Mouse (Mus musculus) mouse trophoblast stem cell (cell line): ENCODE data around the gene Krt39.

Experiments
- in situ Hi-C, 2 experiments: fragments of 300-500 bp; cut with MseI, MboI; formaldehyde crosslinking; loops; 2 replicates in 1 of 2; 3 replicates in 1 of 2; pipeline ENCODE4 v1.15.1; 2025

Krt39 gene

GRCm38 (mm10) chr11:99471946-99472345, 49.2 kb downstream of the Krt39 start:
- in situ Hi-C loops = no loop called here

GRCm38 (mm10) chr11:99469228-99469627, 51.9 kb downstream of the Krt39 start:
- in situ Hi-C loops = loop anchor here in 1 of 2 experiments (10.0 kb wide), 3 partner anchors 106 to 826 kb away; no protein-coding TSS in a partner anchor

GRCm38 (mm10) chr11:99468566-99468965, 52.6 kb downstream of the Krt39 start:
- in situ Hi-C loops = loop anchor here in 1 of 2 experiments (10.0 kb wide), 3 partner anchors 106 to 826 kb away; no protein-coding TSS in a partner anchor

- in situ Hi-C loops = loop anchor here in 1 of 2 experiments (10.0 kb wide), 3 partner anchors 108 to 828 kb away; no protein-coding TSS in a partner anchor
These were observed 54.8 kb downstream of the Krt39 start for GRCm38 (mm10) chr11:99466316-99466715.

GRCm38 (mm10) chr11:99464836-99465235, 56.3 kb downstream of the Krt39 start:
- in situ Hi-C loops = loop anchor here (5.0 to 10.0 kb wide), 6 partner anchors 48 to 830 kb away; no protein-coding TSS in a partner anchor
